Mouse (Mus musculus): ENCODE results near the gene Odf3l1. TPM values are rescaled to one million over a fixed set of nuclear protein-coding genes. Genes with fewer than 3 reads are reported as not detected.

Odf3l1 gene
- polyA plus RNA-seq, 1 experiment from 2014 or later: 0.37 TPM

- H3K9me3 ChIP-seq (ENCODE audit: control insufficient read depth, low read length): no peaks in the 10 kb centered on the region
- H3K27ac ChIP-seq (ENCODE audit: low read depth, low read length): no peak overlapping the region
- DNase-seq (ENCODE audit: low spot score): no peak
- 72% methylated on average over 11 of the region's 11 CpGs for WGBS
- no peak for ATAC-seq (ENCODE audit: low FRiP score)
- H3K4me3 ChIP-seq (ENCODE audit: low read depth, low read length): no peak overlapping the region
- H3K4me2 ChIP-seq (replicated peaks; ENCODE audit: low read depth, low read length): no peak overlapping the region
- no peaks in the 10 kb centered on the region for H3K36me3 ChIP-seq (ENCODE audit: control insufficient read depth, insufficient read depth, low read length)
- no peaks in the 10 kb centered on the region for H3K27me3 ChIP-seq (ENCODE audit: control insufficient read depth, insufficient read depth, low read length)
- no peaks in the 10 kb centered on the region for H3K4me1 ChIP-seq (replicated peaks; ENCODE audit: control insufficient read depth, insufficient read depth, low read length)
- H3K9ac ChIP-seq (ENCODE audit: low read depth, low read length): no peak overlapping the region
Measured at GRCm38 (mm10) chr9:56899409-56899808, 34.9 kb upstream of the Odf3l1 start.

- Histone ChIP-seq H3K9me3 (ENCODE audit: control insufficient read depth, low read length) (no peaks in the 10 kb centered on the region), H3K9ac (ENCODE audit: low read depth, low read length) (peak overlapping the region; percentile 11; the same call in 1 of the 2 replicates), H3K4me2 (replicated peaks; ENCODE audit: low read depth, low read length) (no peak overlapping the region), H3K27me3 (ENCODE audit: control insufficient read depth, insufficient read depth, low read length) (no peaks in the 10 kb centered on the region), H3K4me1 (replicated peaks; ENCODE audit: control insufficient read depth, insufficient read depth, low read length) (peaks cover under 1% of the 10 kb centered on the region; the same call in 1 of the 2 replicates), H3K4me3 (ENCODE audit: low read depth, low read length) (no peak overlapping the region), H3K27ac (ENCODE audit: low read depth, low read length) (no peak overlapping the region), H3K36me3 (ENCODE audit: control insufficient read depth, insufficient read depth, low read length) (no peaks in the 10 kb centered on the region)
- ATAC-seq (ENCODE audit: low FRiP score) (no peak), DNase-seq (ENCODE audit: low spot score) (no peak)
- 93% methylated on average over 12 of the region's 12 CpGs for WGBS
Measured at GRCm38 (mm10) chr9:56896779-56897178, 32.3 kb upstream of the Odf3l1 start.

- no peaks in the 10 kb centered on the region for H3K36me3 ChIP-seq (ENCODE audit: control insufficient read depth, insufficient read depth, low read length)
- H3K4me3 ChIP-seq (ENCODE audit: low read depth, low read length): no peak overlapping the region
- DNase-seq (ENCODE audit: low spot score) (peak; percentile 50), ATAC-seq (ENCODE audit: low FRiP score) (no peak)
- H3K9ac ChIP-seq (ENCODE audit: low read depth, low read length): no peak overlapping the region
- WGBS: 17% methylated on average over 3 of the region's 3 CpGs
- no peaks in the 10 kb centered on the region for H3K9me3 ChIP-seq (ENCODE audit: control insufficient read depth, low read length)
- no peak overlapping the region for H3K27ac ChIP-seq (ENCODE audit: low read depth, low read length)
- no peak overlapping the region for H3K4me2 ChIP-seq (replicated peaks; ENCODE audit: low read depth, low read length)
- H3K4me1 ChIP-seq (replicated peaks; ENCODE audit: control insufficient read depth, insufficient read depth, low read length): peaks cover 3% of the 10 kb centered on the region; the same call in 1 of the 2 replicates
- H3K27me3 ChIP-seq (ENCODE audit: control insufficient read depth, insufficient read depth, low read length): no peaks in the 10 kb centered on the region
Measured at GRCm38 (mm10) chr9:56894006-56894405, 29.5 kb upstream of the Odf3l1 start.

- 59% methylated on average over 8 of the region's 8 CpGs for WGBS
Measured at GRCm38 (mm10) chr9:56893313-56893712, 28.8 kb upstream of the Odf3l1 start.

GRCm38 (mm10) chr9:56892111-56892510 is 27.6 kb upstream of the Odf3l1 start:
- 85% methylated on average over 10 of the region's 10 CpGs for WGBS
- H3K27ac ChIP-seq (ENCODE audit: low read depth, low read length): no peak overlapping the region
- ATAC-seq (ENCODE audit: low FRiP score) (no peak), DNase-seq (ENCODE audit: low spot score) (no peak)
- H3K4me3 ChIP-seq (ENCODE audit: low read depth, low read length): no peak overlapping the region
- no peaks in the 10 kb centered on the region for H3K27me3 ChIP-seq (ENCODE audit: control insufficient read depth, insufficient read depth, low read length)
- no peaks in the 10 kb centered on the region for H3K9me3 ChIP-seq (ENCODE audit: control insufficient read depth, low read length)
- H3K36me3 ChIP-seq (ENCODE audit: control insufficient read depth, insufficient read depth, low read length): no peaks in the 10 kb centered on the region
- peaks cover 3% of the 10 kb centered on the region; the same call in 1 of the 2 replicates for H3K4me1 ChIP-seq (replicated peaks; ENCODE audit: control insufficient read depth, insufficient read depth, low read length)
- no peak overlapping the region for H3K9ac ChIP-seq (ENCODE audit: low read depth, low read length)
- H3K4me2 ChIP-seq (replicated peaks; ENCODE audit: low read depth, low read length): no peak overlapping the region

More at GRCm38 (mm10) chr9:56893313-56893712, 28.8 kb upstream of the Odf3l1 start:
- Histone ChIP-seq H3K4me2 (replicated peaks; ENCODE audit: low read depth, low read length) (no peak overlapping the region), H3K4me1 (replicated peaks; ENCODE audit: control insufficient read depth, insufficient read depth, low read length) (peaks cover 3% of the 10 kb centered on the region; the same call in 1 of the 2 replicates), H3K4me3 (ENCODE audit: low read depth, low read length) (no peak overlapping the region), H3K27me3 (ENCODE audit: control insufficient read depth, insufficient read depth, low read length) (no peaks in the 10 kb centered on the region), H3K9ac (ENCODE audit: low read depth, low read length) (no peak overlapping the region), H3K27ac (ENCODE audit: low read depth, low read length) (no peak overlapping the region), H3K36me3 (ENCODE audit: control insufficient read depth, insufficient read depth, low read length) (no peaks in the 10 kb centered on the region), H3K9me3 (ENCODE audit: control insufficient read depth, low read length) (no peaks in the 10 kb centered on the region)
- ATAC-seq (ENCODE audit: low FRiP score): no peak
- no peak for DNase-seq (ENCODE audit: low spot score)

- Histone ChIP-seq H3K4me1 (replicated peaks; ENCODE audit: control insufficient read depth, insufficient read depth, low read length) (peaks cover 3% of the 10 kb centered on the region; the same call in 1 of the 2 replicates), H3K27ac (ENCODE audit: low read depth, low read length) (no peak overlapping the region), H3K36me3 (ENCODE audit: control insufficient read depth, insufficient read depth, low read length) (no peaks in the 10 kb centered on the region), H3K4me3 (ENCODE audit: low read depth, low read length) (no peak overlapping the region), H3K9me3 (ENCODE audit: control insufficient read depth, low read length) (no peaks in the 10 kb centered on the region), H3K4me2 (replicated peaks; ENCODE audit: low read depth, low read length) (peak overlapping the region; percentile 39), H3K27me3 (ENCODE audit: control insufficient read depth, insufficient read depth, low read length) (no peaks in the 10 kb centered on the region), H3K9ac (ENCODE audit: low read depth, low read length) (0 out of 2 replicates have a peak overlapping the region, but pooled peaks have one; percentile 27)
- DNase-seq (ENCODE audit: low spot score) (peak; percentile 87), ATAC-seq (ENCODE audit: low FRiP score) (peak; percentile 41)
- WGBS: 31% methylated on average over 12 of the region's 12 CpGs
Measured at GRCm38 (mm10) chr9:56891517-56892011, 27.1 kb upstream of the Odf3l1 start.

- no peak overlapping the region for H3K9ac ChIP-seq (ENCODE audit: low read depth, low read length)
- H3K4me1 ChIP-seq (replicated peaks; ENCODE audit: control insufficient read depth, insufficient read depth, low read length): peaks cover 3% of the 10 kb centered on the region; the same call in 1 of the 2 replicates
- no peak overlapping the region for H3K4me3 ChIP-seq (ENCODE audit: low read depth, low read length)
- ATAC-seq (ENCODE audit: low FRiP score) (no peak), DNase-seq (ENCODE audit: low spot score) (no peak)
- no peaks in the 10 kb centered on the region for H3K27me3 ChIP-seq (ENCODE audit: control insufficient read depth, insufficient read depth, low read length)
- 68% methylated on average over 11 of the region's 11 CpGs for WGBS
- H3K9me3 ChIP-seq (ENCODE audit: control insufficient read depth, low read length): no peaks in the 10 kb centered on the region
- no peak overlapping the region for H3K4me2 ChIP-seq (replicated peaks; ENCODE audit: low read depth, low read length)
- no peak overlapping the region for H3K27ac ChIP-seq (ENCODE audit: low read depth, low read length)
- H3K36me3 ChIP-seq (ENCODE audit: control insufficient read depth, insufficient read depth, low read length): no peaks in the 10 kb centered on the region
Measured at GRCm38 (mm10) chr9:56890522-56891250, 26.2 kb upstream of the Odf3l1 start.

- no peak overlapping the region for H3K27ac ChIP-seq (ENCODE audit: low read depth, low read length)
- 10% methylated on average over 14 of the region's 14 CpGs for WGBS
- H3K9me3 ChIP-seq (ENCODE audit: control insufficient read depth, low read length): no peaks in the 10 kb centered on the region
- H3K4me3 ChIP-seq (ENCODE audit: low read depth, low read length): no peak overlapping the region
- H3K4me2 ChIP-seq (replicated peaks; ENCODE audit: low read depth, low read length): peak overlapping the region; percentile 40
- ATAC-seq (ENCODE audit: low FRiP score): peak; percentile 73
- no peaks in the 10 kb centered on the region for H3K27me3 ChIP-seq (ENCODE audit: control insufficient read depth, insufficient read depth, low read length)
- H3K9ac ChIP-seq (ENCODE audit: low read depth, low read length): no peak overlapping the region
- no peaks in the 10 kb centered on the region for H3K36me3 ChIP-seq (ENCODE audit: control insufficient read depth, insufficient read depth, low read length)
- peak; percentile 90 for DNase-seq (ENCODE audit: low spot score)
- H3K4me1 ChIP-seq (replicated peaks; ENCODE audit: control insufficient read depth, insufficient read depth, low read length): peaks cover 3% of the 10 kb centered on the region; the same call in 1 of the 2 replicates
Measured at GRCm38 (mm10) chr9:56889817-56890216, 25.3 kb upstream of the Odf3l1 start.

GRCm38 (mm10) chr9:56887581-56887980 is 23.1 kb upstream of the Odf3l1 start:
- H3K9ac ChIP-seq (ENCODE audit: low read depth, low read length): no peak overlapping the region
- no peak overlapping the region for H3K27ac ChIP-seq (ENCODE audit: low read depth, low read length)
- DNase-seq (ENCODE audit: low spot score) (no peak), ATAC-seq (ENCODE audit: low FRiP score) (no peak)
- 89% methylated on average over 16 of the region's 16 CpGs for WGBS
- H3K36me3 ChIP-seq (ENCODE audit: control insufficient read depth, insufficient read depth, low read length): no peaks in the 10 kb centered on the region
- no peak overlapping the region for H3K4me2 ChIP-seq (replicated peaks; ENCODE audit: low read depth, low read length)
- H3K4me1 ChIP-seq (replicated peaks; ENCODE audit: control insufficient read depth, insufficient read depth, low read length): 0 out of 2 replicates have a peak, but pooled peaks cover 3% of the 10 kb centered on the region
- no peaks in the 10 kb centered on the region for H3K27me3 ChIP-seq (ENCODE audit: control insufficient read depth, insufficient read depth, low read length)
- no peak overlapping the region for H3K4me3 ChIP-seq (ENCODE audit: low read depth, low read length)
- H3K9me3 ChIP-seq (ENCODE audit: control insufficient read depth, low read length): no peaks in the 10 kb centered on the region

All from hindbrain, embryonic 11.5 days (tissue).